Mouse (Mus musculus): ENCODE measurements around the gene Rnf123. TPM values are rescaled to one million over a fixed set of nuclear protein-coding genes. Genes with fewer than 3 reads are reported as not detected.

Rnf123 gene
- polyA plus RNA-seq, 1 experiment from 2014 or later: 38.2 TPM

DNA sequence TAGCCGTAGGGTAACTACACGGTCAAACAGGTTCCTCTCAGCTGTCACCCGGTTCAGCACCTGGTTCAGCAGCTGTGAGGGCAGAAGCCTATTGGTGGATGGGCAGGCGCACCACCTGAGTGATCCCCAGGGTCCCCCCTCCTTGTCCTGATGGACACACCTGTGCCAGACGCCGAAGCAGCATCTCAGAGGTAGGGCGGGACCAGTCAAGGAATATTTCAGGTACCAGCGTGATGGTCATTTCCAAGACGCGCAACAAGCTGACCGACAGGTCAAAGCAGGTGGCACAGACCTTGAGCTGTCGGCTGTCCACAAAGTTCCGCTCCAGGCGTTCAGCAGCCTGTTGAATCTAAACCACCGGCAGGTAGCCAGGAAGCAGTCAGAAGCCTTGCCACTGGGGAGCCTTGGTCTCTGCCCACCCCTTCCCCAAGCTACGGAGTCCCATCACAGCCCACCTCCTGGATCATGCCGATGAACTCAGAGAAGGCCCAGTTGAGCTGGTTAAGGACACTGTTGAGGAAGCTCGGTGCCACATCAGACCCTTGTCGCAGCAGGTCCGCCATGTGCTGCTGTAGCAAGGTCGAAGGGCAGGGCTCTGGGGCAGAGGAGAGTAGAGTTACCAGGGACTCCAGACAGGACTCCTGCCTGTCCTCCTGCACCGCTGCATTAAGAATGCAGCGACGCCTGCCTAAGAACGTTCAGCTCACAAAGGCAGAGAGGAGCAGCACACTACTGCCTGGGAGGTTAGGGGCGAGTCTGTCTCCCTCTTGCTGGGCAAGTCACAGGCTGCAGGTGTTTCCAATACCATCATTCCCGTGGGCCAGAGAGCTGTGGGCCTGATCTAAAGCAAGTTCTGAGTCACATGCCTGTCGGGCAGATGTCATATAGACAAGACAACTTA, 26.5 kb downstream of the Rnf123 start:
- no peaks in the 10 kb centered on the region for H3K27me3 ChIP-seq
- no peak overlapping the region for H3K27ac ChIP-seq
- no peaks in the 10 kb centered on the region for H3K9me3 ChIP-seq
- no peak for ATAC-seq (ENCODE audit: insufficient number of reproducible peaks, insufficient read depth, low FRiP score, low TSS enrichment)
- H3K4me3 ChIP-seq: no peak overlapping the region
- peaks cover 9% of the 10 kb centered on the region for H3K4me1 ChIP-seq
- H3K4me2 ChIP-seq (replicated peaks): no peak overlapping the region
- H3K9ac ChIP-seq: no peak overlapping the region
- WGBS: 74% methylated on average over 28 of the region's 28 CpGs
- H3K36me3 ChIP-seq: peaks cover 77% of the 10 kb centered on the region

DNA sequence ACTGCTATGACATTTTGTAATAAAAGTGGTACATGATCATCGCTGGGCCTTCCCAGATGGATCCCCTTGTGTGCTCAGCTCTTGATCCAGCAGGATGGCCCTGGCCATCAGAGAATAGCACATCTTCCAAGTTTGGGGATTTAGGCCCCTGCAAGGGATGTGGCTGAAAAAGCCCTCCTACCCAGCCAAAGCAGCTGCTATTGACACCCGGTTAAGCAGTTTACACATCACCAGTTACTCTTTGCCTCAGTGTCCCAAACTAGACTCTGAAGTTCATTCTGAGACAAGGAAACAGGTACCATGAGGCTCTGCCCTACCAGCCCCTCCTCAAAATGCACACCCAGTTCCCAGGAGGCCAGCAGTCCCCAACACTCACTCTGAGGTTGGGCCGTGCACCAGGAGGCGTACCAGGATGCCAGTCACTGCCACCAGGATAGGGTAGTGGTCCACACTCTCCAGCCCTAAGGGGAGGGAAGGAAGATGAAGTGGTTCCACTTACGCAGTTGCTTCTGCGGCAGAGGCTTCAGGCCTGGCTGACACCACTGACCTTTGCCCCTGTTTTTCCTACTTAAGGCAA, 27.4 kb downstream of the Rnf123 start:
- H3K4me2 ChIP-seq (replicated peaks): no peak overlapping the region
- WGBS: 82% methylated on average over 6 of the region's 6 CpGs
- no peak overlapping the region for H3K27ac ChIP-seq
- no peaks in the 10 kb centered on the region for H3K9me3 ChIP-seq
- no peak for ATAC-seq (ENCODE audit: insufficient number of reproducible peaks, insufficient read depth, low FRiP score, low TSS enrichment)
- no peak overlapping the region for H3K9ac ChIP-seq
- peaks cover 81% of the 10 kb centered on the region for H3K36me3 ChIP-seq
- H3K4me1 ChIP-seq: peaks cover 9% of the 10 kb centered on the region
- no peaks in the 10 kb centered on the region for H3K27me3 ChIP-seq
- no peak overlapping the region for H3K4me3 ChIP-seq

DNA sequence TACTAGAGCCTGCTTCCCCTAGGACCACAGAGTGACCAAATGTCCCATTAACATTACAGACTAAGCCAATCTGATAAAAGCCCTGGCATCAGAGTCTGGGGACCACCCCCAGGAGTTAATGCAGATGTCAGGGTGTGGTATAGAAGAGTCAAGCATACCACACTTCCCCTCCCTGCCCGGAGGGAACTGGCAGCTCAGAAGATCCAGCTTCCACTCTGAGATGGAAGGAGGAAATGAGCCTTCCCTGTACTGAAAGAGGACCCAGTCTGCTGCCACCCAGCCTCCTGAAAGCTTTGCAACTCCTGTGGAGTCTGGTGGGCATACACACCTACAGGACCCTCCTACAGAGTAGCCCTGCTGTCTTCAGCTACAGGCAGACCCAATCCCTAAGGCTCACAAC, 28.1 kb downstream of the Rnf123 start:
- 83% methylated on average over 1 of the region's 1 CpGs for WGBS
- H3K4me2 ChIP-seq (replicated peaks): no peak overlapping the region
- H3K27me3 ChIP-seq: no peaks in the 10 kb centered on the region
- H3K36me3 ChIP-seq: peaks cover 80% of the 10 kb centered on the region
- H3K27ac ChIP-seq: no peak overlapping the region
- H3K9ac ChIP-seq: no peak overlapping the region
- no peaks in the 10 kb centered on the region for H3K9me3 ChIP-seq
- peaks cover 14% of the 10 kb centered on the region for H3K4me1 ChIP-seq
- no peak overlapping the region for H3K4me3 ChIP-seq
- no peak for ATAC-seq (ENCODE audit: insufficient number of reproducible peaks, insufficient read depth, low FRiP score, low TSS enrichment)

DNA sequence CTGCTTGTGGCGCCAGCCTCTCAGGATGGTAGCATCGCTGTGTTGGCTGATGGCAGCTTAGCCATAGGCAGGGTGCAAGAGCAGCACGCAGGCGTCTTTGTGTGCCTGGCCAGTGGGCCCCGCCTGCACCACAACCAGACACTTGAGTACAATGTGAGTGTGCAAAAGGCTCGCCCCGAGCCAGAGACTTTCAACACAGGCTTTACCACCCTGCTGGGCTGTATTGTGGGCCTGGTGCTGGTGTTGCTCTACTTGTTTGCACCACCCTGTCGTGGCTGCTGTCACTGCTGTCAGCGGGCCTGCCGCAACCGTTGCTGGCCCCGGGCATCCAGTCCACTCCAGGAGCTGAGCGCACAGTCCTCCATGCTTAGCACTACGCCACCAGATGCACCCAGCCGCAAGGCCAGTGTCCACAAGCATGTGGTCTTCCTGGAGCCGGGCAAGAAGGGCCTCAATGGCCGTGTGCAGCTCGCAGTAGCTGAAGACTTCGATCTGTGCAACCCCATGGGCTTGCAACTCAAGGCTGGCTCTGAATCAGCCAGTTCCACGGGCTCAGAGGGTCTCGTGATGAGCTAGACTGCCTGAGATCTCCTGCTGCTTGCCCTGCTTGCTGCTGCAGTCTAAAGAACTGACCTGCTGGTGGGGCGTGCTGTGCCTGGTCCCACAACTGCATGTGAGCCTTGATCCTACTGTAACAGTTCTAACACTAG, 28.7 kb downstream of the Rnf123 start:
- peaks cover 77% of the 10 kb centered on the region for H3K36me3 ChIP-seq

DNA sequence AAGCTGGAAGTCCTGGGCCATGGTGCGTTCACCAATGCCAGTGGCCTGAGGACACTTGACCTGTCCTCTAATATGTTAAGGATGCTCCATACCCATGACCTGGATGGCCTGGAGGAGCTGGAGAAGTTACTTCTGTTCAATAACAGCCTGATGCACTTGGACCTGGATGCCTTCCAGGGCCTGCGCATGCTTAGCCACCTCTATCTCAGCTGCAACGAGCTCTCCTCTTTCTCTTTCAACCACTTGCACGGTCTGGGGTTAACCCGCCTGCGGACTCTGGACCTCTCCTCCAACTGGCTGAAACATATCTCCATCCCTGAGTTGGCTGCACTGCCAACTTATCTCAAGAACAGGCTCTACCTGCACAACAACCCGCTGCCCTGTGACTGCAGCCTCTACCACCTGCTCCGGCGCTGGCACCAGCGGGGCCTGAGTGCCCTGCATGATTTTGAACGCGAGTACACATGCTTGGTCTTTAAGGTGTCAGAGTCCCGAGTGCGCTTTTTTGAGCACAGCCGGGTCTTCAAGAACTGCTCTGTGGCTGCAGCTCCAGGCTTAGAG, 29.4 kb downstream of the Rnf123 start:
- Histone ChIP-seq H3K36me3 (peaks cover 69% of the 10 kb centered on the region), H3K9me3 (no peaks in the 10 kb centered on the region), H3K4me1 (peaks cover 21% of the 10 kb centered on the region), H3K27me3 (no peaks in the 10 kb centered on the region), H3K27ac (no peak overlapping the region), H3K9ac (no peak overlapping the region), H3K4me3 (0 out of 2 replicates have a peak overlapping the region, but pooled peaks have one; percentile 7), H3K4me2 (replicated peaks) (peak overlapping the region; percentile 36)
- no peak for ATAC-seq (ENCODE audit: insufficient number of reproducible peaks, insufficient read depth, low FRiP score, low TSS enrichment)
- 93% methylated on average over 15 of the region's 15 CpGs for WGBS

More for the DNA sequence above, 28.7 kb downstream of the Rnf123 start:
- ATAC-seq (ENCODE audit: insufficient number of reproducible peaks, insufficient read depth, low FRiP score, low TSS enrichment): no peak
- Histone ChIP-seq H3K27ac (no peak overlapping the region), H3K4me3 (no peak overlapping the region), H3K27me3 (no peaks in the 10 kb centered on the region), H3K4me2 (replicated peaks) (no peak overlapping the region), H3K9ac (no peak overlapping the region; the same call in 1 of the 2 replicates), H3K4me1 (peaks cover 20% of the 10 kb centered on the region), H3K9me3 (no peaks in the 10 kb centered on the region)
- WGBS: 89% methylated on average over 22 of the region's 22 CpGs

DNA sequence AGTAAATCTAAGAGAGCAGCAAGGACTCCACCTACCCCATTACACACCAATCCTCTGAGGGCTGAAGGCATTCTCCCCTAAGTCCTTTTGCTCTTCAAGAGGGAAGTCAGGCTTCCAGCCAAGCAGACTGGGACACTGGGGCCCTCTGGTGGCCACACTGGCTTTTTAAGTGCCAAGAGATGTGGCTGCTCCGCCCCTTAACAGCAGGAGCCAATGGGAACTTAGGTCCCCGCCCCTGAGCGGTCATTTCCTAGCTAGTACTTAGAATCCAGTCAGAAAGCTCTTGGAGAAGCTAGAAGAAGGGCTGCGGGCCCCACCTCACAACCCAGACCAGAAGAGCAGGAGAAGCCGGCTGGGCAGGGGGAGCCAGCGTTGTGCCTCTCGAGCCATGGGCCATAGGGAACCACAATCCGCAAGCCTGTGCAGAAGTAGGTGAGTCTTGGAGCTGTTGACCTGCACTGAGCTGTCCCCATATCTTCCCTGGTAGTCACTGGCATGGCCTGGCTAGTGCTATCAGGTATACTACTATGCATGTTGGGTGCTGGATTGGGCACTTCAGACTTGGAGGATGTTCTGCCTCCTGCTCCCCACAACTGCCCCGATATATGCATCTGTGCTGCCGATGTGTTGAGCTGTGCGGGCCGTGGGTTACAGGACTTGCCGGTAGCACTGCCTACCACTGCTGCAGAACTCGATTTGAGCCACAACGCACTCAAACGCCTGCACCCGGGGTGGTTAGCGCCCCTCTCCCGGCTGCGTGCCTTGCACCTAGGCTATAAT, 30.1 kb downstream of the Rnf123 start, which contains the start of gene Amigo3:
Amigo3 (plus strand) TSS at position 275 of the 780 bp plus-strand sequence.
- 0 out of 2 replicates have a peak within 1 kb of the TSS, but pooled peaks have one; percentile 2 for H3K9ac ChIP-seq
- ATAC-seq (ENCODE audit: insufficient number of reproducible peaks, insufficient read depth, low FRiP score, low TSS enrichment): peak; percentile 52
- H3K27ac ChIP-seq: peak within 1 kb of the TSS; percentile 70
- H3K36me3 ChIP-seq: peaks cover 63% of the 10 kb centered on the region
- H3K4me1 ChIP-seq: peaks cover 26% of the 10 kb centered on the region
- H3K9me3 ChIP-seq: no peaks in the 10 kb centered on the region
- 55% methylated on average over 20 of the region's 20 CpGs for WGBS
- H3K27me3 ChIP-seq: no peaks in the 10 kb centered on the region
- H3K4me3 ChIP-seq: 0 out of 2 replicates have a peak within 1 kb of the TSS, but pooled peaks have one; percentile 7
- peak within 1 kb of the TSS; percentile 36 for H3K4me2 ChIP-seq (replicated peaks)

DNA sequence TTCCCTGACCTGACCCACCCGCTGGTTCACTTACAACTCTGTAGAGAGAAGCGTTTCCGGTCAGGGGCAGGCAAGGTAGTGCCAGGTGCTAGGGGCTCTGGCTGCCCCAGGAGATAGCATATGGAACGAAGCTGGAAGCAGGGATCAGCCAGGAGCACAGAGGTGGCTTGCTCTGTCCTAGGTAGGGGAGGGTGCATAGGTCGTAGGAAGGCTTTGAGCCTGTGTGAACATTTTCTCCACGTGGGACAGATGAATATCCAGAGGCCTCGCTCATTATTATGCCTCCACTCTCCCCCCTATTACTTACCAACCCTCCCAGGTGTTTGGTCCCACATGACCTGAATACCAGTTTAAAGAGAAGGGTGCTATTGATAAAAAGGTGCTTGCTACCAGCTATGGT, 30.7 kb downstream of the Rnf123 start:
- Histone ChIP-seq H3K36me3 (peaks cover 59% of the 10 kb centered on the region), H3K4me2 (replicated peaks) (no peak overlapping the region), H3K4me3 (no peak overlapping the region), H3K27me3 (no peaks in the 10 kb centered on the region), H3K4me1 (peaks cover 30% of the 10 kb centered on the region), H3K9ac (no peak overlapping the region), H3K9me3 (no peaks in the 10 kb centered on the region), H3K27ac (no peak overlapping the region)
- no peak for ATAC-seq (ENCODE audit: insufficient number of reproducible peaks, insufficient read depth, low FRiP score, low TSS enrichment)
- 71% methylated on average over 7 of the region's 7 CpGs for WGBS

DNA sequence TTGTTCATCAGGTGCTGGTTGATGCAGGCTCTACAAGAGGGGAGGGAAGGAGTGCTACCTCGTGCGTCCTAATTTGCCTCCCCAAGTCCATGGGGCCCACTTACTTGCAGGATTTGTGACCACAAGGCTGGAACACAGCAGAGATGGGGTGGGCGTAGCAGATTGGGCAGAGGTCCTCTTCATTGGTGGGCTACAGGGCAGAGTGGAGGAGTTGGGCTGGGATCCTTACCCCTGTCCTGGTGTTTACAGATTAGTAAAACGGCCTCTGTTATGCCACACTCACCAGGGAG, 31.3 kb downstream of the Rnf123 start:
- H3K4me1 ChIP-seq: peaks cover 30% of the 10 kb centered on the region
- H3K4me3 ChIP-seq: no peak overlapping the region
- peaks cover 59% of the 10 kb centered on the region for H3K36me3 ChIP-seq
- ATAC-seq (ENCODE audit: insufficient number of reproducible peaks, insufficient read depth, low FRiP score, low TSS enrichment): no peak
- no peaks in the 10 kb centered on the region for H3K27me3 ChIP-seq
- H3K9me3 ChIP-seq: no peaks in the 10 kb centered on the region
- no peak overlapping the region for H3K27ac ChIP-seq
- no peak overlapping the region for H3K4me2 ChIP-seq (replicated peaks)
- 84% methylated on average over 4 of the region's 4 CpGs for WGBS
- no peak overlapping the region for H3K9ac ChIP-seq

DNA sequence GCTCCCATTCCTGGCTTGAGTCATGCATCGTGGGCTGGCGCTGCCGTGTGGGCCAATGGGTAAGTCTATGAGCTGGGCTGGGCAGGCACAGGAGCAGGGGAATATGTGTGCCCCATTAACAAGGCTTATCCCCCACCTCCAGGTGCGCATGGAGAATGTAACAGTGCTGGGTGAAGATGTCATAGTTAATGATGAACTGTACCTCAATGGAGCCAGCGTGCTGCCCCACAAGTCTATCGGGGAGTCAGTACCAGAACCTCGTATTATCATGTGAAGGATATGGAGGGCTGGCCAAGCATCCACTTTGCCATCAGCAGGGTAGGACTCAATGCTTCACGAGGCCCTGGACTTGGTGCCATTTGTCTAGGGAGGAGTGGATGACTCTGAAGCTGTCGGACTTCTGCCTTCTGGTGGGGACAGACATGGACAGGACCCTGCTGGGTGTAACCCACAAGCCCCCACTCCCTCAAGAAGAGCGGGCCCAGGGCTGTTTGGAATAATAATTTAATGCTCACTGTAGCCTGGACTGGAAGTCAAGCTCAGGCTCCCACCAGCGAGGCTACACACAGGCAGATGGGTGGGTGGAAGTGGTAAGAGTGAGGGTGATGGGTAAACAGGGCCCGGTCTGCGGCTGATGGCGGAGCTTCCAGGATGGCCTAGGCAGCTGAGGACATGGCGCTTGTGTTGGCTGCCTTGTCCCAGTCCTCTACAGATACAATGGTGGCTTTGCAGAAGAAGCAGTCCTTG, 31.8 kb downstream of the Rnf123 start:
- Histone ChIP-seq H3K4me1 (peaks cover 30% of the 10 kb centered on the region), H3K9ac (no peak overlapping the region), H3K4me3 (no peak overlapping the region), H3K27me3 (no peaks in the 10 kb centered on the region), H3K9me3 (no peaks in the 10 kb centered on the region), H3K36me3 (peaks cover 59% of the 10 kb centered on the region), H3K4me2 (replicated peaks) (no peak overlapping the region), H3K27ac (no peak overlapping the region)
- 92% methylated on average over 15 of the region's 15 CpGs for WGBS
- no peak for ATAC-seq (ENCODE audit: insufficient number of reproducible peaks, insufficient read depth, low FRiP score, low TSS enrichment)

DNA sequence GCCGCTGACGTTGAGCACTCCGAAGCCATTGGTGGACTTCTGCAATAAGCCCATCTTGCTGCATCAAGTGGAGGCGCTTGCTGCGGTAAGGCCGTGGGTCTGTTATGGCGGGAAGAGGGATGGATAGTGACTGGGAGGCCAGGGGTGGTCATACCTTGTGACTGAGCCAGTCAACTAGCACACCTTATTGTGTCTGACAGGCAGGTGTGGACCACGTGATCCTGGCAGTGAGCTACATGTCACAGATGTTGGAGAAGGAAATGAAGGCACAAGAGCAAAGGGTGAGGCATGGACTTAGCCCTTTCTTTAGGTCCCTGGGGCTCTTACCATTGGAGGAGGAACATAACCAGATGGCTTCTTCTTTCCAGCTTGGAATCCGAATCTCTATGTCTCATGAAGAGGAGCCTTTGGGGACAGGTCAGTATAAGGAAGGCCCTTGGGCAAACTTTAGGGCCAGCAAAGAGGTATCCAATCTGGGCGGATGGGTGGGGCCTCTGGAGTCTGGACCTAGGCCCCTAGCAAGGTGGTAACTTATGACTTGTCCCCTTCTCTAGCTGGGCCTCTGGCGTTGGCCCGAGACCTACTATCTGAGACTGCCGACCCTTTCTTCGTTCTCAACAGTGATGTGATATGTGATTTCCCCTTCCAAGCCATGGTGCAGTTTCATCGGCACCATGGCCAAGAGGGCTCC, 33.4 kb downstream of the Rnf123 start:
- Histone ChIP-seq H3K4me1 (peaks cover 30% of the 10 kb centered on the region), H3K4me2 (replicated peaks) (peak overlapping the region; percentile 86), H3K27me3 (no peaks in the 10 kb centered on the region), H3K9ac (peak overlapping the region; percentile 70), H3K27ac (0 out of 2 replicates have a peak overlapping the region, but pooled peaks have one; percentile 50), H3K36me3 (peaks cover 60% of the 10 kb centered on the region), H3K9me3 (no peaks in the 10 kb centered on the region), H3K4me3 (peak overlapping the region; percentile 75)
- 41% methylated on average over 15 of the region's 15 CpGs for whole genome bisulfite sequencing
- no peak for ATAC-seq (ENCODE audit: insufficient number of reproducible peaks, insufficient read depth, low FRiP score, low TSS enrichment)

Data from embryonic facial prominence, embryonic 12.5 days (tissue).